Mouse (Mus musculus): ENCODE results near the gene Psmd7.
A peak's percentile ranks its signal among the peaks of the same experiment; 100 is the strongest.
"Not testable (repeated sequence)": the region's sequence is repeated elsewhere in the genome, so short reads cannot be mapped to it uniquely, and the experiment has no call there.

Psmd7 gene

DNA sequence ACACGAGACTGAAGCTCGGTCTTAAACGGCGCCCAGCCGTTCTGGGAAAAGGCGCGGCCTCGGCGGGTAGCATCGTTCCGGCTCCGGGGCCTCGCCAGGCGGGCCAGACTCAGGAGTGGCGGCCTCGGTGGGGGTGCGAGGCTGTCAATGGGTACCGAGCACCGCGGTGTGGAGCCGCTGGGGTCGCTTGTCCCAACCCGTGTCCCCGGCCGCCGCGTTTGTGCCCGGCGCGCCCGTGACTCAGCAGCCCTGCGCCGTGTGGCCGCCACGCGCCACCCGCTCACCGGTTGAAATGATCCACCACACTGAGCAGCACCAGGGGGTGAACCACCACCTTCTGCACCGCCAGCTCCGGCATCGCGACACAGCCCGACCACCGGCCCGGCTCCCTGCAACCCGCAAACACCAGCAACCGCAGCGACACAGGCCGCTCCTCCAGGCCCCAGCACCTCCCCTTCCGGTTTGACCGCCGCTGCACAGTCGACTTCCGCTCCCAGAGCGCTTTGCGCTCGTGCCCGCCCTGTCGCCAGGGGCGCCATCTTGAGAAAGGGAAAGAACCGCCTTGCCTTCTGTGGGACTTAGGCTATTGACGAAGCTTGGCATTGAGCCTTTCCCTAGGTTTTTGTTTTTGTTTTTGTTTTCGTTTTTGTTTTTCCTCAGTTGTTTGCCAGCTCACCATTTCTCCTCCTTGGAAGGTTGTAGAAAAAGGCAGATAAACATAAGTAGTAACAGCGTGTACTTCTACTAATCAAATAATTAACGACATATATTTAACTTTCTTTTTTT lies at the start of gene Psmd7:
TSS of gene Psmd7 (minus strand) at position 470 of the 786 bp plus-strand sequence.
- peak; percentile 94 for DNase-seq

DNA sequence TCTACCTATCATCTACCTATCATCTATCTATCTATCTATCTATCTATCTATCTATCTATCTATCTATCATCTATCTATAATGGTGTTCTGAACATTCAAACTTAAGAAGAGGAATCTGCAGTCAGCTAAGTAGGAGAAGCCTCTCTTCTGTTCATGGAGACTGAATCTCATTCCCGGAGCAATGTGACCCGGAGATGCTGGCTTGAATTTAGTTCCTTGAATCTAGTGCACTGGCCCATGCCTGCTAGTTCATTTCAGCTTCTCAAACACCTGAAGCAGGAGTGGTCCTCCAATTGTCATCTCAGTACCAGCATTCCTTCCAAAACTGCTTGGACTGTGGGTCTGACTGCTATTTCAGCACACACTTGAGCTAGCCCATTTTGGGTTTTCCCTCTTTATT lies 45.5 kb upstream of the Psmd7 start:
- DNase-seq: no peak

DNA sequence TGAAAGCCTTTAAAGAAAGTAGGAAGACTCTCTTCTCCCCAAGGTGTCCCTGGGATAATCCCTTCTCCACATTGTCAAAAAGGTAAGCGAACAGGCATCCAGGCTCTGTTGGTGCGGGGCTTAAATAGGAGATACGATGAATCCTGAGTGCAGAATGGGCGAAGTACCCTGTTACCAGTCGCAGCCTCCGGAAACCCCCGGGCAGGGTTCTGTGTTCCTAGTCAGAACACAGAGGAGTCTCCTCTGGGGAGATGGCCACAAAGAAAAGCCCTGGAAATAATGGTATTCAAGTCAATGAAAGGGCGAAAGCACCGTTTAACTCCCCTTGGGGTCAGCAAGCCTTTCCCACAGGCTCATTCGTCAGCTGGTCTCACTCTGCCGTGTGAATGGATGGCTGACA lies 41.4 kb upstream of the Psmd7 start:
- DNase-seq: no peak

DNA sequence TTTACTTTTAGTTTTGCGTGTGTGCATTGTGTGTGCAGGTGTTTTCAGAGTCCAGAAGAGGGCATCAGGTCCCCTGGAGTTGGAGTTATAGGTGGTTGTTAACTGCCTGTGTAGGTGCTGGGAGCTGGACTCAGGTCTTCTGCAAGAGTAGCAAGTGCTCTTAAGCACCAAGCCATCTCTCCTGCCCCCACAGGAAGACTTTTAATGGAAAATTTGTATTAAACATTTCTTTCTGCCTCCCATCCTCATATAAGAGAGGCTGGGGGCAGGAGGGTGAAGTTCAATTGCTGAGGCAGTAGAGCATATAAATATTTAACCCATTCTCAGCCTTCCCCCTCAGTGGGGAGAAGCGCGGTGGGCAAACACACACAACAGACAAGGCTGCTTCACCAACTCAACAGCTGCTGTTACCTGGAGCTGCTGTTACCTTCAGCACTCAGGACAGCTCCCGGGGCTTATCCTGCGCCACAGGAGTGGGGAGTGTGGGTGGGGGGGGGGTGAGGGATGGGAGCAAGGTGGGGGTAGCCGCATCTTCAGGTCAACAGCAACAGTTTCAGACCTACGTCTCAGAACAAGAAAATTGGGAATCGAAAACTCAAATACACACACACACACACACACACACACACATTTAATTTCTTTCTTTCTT lies 40.4 kb upstream of the Psmd7 start:
- DNase-seq: no peak

DNA sequence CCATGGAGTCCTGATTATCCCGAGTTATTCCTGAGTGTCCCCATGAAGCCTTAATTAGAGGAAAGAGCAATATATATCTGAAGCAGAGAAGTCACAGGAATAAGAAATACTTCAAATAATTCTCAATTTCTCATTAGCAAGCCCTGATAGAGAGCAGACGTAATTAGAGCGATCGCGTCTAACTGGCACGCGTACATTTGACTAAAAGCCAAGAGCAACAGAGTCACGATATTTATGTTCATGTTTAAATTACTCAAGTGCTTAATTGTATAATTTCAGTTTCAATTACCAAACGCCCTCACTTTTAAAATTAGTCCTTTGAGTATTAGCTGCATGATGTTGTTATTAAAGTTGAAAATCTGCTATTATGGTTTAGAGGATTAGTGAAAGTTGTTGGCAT lies 39.6 kb upstream of the Psmd7 start:
- DNase-seq: no peak

DNA sequence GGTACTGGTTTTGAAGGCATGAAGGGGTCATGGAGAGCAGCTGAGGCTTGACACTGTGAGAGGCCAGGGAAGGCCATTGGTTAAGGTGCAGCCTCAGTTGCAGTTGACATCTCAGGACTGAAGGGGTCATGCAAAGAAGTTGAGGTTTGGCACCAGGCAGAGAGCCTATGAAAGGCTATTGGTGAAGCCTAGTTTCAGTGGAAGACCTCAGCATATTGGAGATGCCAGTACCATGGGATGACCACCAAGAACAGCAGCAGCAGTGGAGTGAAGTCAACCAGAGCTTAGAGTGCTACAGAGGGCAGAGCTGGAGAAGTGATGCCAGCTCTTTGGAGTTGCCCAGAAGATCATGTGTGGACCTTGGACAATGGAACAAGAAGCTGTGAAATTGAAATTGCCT lies 36.0 kb upstream of the Psmd7 start:
- DNase-seq: not testable (repeated sequence)

DNA sequence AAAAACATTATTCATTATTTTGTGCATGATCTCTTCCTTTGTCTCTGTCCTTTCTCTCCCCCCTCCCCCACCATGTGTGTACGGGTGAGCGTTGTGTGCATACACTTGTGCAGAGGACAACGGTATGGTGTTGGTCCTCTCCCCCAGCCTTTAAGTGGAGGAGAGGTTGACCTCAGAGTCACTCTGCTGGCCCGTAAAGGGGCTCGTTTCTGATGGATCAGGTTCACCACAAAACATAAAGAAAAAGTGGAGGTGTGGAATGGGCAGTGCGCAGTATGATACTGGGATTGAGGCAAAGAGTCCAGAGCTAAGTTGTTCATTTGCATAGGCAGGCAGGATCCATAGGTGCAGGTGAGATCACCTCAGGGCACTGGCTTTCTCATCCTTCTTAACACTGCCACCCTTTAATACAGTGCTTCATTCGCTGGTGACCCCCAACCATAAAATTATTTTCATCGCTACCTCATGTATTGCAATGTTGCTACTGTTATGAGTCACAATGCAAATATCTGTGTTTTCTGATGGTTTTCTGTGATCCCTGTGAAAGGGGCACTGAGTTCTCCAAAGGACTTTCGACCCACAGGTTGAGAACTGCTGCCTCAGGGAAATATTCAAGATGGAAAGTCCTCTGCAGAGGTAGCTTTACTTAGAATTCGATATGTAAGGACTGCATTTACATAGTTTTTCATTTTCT lies 33.8 kb upstream of the Psmd7 start:
- no peak for DNase-seq

DNA sequence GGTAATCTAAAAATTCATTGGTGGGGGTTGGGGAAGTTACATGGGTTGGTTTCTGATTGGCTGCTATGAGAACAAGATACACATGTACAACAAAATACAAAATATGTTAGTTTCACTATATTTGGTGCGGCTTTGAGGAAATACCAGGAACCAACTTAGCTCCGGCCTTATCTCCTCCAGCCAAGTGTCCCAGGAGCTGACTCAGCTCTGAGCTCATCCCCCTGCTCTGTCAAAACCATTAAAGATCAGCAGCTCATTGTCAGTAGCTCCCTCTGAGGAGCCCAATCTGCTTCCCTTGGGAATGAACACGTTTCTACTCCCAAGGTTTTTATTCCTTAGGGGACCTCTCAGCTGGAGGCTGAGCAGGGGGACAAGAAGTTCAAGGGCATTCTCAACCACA lies 32.9 kb upstream of the Psmd7 start:
- no peak for DNase-seq

DNA sequence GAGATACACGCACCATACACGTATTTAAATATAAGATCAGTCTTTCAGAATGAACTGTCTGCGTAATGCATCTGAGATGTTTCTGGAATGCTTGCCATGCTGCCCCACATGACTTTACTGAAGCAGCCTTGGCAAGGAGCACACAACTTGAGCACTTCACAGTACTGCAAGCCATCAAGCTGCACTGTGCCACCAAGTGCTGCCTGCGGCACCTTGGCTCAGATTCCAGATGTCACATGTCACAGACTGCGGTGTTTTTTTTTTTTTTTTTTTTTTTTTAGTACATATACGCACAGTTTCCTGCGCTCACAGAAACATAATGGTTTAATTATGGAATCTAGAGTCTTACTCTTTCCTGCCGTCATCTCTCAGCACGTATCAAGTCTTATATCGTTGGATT lies 30.2 kb upstream of the Psmd7 start:
- DNase-seq: no peak

DNA sequence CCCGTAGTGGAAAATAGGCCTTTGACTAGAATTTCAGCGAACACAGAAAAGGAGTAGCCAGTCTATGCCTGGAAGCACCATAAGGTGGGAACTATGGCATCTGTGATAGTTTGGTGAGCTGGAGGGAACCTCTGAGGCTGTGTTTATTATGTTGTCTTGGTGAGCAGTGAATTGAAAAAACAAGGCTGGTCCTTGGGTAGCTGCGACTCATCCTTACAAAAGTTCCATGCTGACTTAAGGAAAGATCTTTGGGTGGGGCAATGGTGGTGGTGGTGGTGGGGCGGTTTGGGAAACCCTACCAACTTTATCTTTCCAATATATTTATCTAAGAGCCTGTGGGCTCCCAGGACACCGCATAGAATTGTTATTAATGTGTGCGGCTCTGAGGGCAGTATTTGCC lies 25.1 kb upstream of the Psmd7 start:
- DNase-seq: no peak

DNA sequence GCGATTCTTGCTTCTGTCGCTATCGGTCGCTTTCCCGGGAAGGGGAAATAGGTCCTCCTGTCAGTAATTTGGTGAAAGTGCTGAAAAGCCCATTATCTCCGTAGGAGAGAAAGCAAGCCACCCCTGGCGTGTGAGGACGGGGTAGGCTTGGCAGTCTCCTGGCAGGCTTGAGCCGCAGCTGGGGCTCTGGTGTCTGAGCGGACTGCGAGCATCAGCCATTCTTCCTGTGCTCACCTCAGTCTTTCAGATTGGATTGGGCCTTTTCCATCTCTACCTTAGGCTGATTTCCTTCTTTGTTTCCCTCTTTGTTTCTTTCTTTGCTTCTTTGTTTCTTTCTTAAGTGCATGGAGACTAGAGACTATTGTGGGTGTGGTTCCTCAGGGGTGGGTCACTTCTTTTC lies 22.6 kb upstream of the Psmd7 start:
- no peak for DNase-seq

DNA sequence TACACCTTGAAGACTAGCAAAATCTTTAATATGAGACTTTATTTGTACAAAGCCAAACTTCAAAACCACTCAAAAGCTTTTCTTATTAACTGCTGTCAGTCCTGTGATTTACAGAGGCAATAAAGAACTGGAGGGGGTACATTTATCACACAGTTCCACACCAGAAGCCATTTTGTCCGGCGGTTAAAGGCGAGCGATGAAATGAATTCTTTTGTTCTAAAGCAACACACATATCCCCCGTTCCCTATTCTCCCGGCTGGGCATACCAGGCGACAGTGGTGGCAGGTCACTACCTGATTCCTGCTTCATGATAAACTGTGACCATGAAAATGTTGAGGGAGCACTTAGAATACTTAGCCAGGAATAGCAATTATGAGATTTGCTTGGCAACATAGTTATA lies 20.5 kb upstream of the Psmd7 start:
- no peak for DNase-seq

DNA sequence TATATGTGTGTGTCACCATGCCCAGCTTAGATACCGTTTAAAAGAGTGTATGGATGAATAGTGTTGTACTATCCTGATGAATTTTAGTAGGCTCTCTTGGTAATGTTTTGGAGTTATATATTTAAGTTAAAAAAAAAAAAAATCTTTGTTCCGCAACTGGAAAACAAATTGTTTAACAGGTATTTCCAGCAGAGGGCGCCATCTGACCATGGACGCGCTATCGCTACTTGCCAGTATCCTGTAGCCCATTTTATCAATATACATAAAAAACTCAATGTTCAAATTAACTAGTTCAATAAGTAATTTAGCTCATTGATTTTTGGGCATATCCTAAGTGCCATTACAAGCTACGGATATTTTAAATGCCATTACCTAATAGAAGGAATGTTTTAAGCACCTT lies 14.8 kb upstream of the Psmd7 start:
- DNase-seq: peak; percentile 66

DNA sequence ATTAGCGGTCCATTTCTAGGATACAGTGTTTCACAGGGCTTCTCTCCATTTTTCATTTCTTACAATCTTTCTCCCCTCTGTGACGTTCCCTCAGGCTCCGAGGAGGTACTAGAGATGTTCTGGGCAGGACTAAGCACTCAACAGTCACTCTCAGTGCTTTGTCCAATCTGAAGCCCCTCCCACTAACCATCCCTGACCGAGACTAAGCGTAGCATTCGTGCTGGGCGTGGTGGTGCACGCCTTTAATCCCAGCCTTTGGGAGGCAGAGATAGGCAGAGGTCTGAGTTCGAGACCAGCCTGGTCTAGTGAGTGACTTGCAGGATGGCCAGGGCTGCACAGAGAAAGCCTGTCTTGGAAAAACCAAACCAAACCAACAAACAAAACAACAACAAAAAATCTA lies 11.4 kb upstream of the Psmd7 start:
- no peak for DNase-seq

DNA sequence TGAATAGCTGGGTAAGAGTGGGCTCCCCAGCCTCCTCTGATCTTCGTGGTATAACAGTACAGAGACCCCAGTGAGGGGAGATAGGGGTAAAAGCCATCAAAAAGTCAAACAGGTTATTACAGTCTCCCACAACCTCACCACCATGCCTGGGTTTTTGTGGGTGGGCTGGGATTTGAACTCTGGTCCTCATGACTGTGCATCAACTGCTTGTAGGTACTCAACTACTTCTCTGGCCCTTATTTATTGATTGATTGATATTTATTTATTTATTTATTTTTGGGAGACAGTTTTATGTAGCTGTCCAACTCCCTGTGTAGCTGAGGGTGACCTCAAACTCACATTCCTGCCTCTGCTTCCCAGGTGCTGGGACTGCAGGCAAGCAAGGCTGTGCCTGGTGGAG lies 9.5 kb upstream of the Psmd7 start:
- DNase-seq: no peak

DNA sequence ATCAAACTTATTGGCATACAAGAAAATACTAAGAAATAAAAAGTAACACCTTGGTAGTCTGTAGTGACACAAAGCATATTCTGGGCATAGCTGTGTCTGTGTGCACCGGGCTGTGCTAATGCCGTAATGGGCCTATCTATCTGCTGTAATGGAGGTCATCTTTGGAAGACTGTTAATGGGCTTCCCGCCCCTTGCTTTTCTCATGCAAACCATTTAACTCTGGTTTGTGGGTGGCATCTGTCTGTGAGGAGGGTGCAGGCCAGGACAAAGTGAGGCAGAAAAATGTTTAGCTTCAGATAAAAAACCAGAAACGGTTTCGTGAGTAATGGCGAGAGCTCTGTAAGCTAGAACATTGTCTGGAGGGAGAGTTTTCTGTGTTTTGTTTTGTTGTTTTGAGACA lies 6.6 kb upstream of the Psmd7 start:
- DNase-seq: no peak

DNA sequence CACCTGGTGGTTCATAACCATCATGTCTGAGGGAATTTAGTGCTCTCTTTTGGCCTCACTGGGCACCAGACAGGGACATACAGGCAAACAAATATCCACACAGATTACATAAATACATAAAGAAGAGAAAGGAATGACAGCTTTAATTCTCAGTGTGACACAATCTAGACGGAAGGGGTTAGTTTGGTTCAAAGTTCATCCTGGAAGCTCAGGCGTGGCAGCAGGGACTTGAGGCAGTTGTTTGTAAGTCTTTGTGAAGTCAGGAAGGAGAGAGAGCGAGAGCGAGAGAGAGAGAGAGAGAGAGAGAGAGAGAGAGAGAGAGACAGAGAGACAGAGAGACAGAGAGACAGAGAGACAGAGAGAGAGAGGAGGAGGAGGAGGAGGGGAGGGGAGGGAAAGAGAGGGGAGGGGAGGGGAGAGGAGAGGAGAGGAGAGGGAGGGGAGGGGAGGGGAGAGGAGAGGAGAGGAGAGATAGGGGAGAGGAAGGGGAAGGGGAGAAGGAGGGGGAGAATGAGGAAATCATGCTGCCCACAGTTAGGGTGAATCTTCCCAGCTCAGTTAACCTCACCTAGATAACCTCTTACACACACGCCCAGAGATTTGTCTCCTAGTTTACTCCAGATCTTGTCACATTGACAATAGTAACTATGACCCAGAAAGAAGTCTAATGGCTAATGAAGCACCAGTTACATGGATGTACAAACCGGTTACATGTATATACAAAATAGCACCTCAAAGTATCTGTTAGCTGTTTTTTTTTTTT lies 5.9 kb upstream of the Psmd7 start:
- no peak for DNase-seq

DNA sequence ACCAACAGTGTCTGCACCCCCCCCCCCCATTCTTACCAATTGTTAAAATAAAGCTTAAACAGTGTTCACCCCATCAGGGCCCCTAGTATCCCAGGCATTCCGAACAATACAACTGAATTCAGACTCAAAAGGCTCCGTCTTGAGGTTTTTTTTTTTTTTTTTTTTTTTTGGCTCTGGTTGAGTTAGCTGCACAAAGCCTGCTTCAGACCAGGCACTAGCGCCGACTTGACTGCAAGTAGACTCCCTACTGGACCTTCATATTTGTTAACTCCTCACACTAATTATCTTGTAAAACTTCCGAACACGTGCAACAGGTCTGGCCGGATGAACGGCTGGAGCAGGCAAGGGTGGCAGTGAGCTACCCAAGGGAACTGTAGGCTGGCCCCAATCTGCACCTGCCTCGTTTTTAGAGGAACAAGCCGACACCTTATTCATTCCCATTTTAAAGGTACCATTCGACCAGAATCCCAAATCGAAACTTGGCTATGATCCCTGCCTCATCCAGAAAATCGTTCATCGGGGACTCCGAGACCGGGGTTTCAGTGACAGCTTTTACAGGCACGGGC lies 752 bp downstream of the Psmd7 start:
- no peak for DNase-seq

DNA sequence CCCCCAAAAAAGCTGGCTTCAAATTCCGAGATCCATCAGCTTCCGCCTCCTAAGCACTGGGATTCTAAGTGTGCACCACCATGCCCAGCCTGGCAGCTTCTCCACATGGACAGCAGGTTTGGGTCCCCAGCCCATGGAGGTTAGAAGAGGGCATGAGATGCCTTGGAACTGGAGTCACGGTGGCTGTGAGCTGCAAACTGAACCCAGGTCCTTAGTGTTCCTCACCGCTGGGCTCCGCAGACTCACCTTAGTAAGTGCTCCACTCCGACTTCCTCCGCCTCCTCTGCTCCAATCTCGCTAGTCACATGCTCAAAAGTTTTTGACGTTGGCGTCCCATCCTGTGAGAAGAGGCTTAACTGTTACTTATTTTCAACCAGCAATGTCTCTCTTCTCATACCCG lies 6.1 kb downstream of the Psmd7 start:
- DNase-seq: no peak

DNA sequence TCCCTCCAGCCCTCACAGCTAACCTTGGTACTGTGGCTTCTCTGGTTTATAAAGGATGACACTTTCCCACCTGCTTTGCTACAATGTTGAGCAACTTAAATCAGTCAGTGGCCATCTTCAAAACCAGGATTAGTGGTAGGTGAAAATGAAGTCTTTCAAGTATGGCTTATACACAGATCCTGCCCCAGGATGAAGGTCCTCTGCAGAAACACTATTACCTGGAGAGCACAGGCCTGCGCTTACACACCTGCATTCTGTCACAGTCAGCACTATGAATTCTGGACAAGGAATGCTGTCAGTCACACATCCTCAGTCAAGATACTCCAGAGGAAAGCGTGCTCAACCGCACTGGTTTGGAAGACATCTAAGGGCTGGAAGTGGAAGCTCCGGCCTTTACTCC lies 6.7 kb downstream of the Psmd7 start:
- no peak for DNase-seq

DNA sequence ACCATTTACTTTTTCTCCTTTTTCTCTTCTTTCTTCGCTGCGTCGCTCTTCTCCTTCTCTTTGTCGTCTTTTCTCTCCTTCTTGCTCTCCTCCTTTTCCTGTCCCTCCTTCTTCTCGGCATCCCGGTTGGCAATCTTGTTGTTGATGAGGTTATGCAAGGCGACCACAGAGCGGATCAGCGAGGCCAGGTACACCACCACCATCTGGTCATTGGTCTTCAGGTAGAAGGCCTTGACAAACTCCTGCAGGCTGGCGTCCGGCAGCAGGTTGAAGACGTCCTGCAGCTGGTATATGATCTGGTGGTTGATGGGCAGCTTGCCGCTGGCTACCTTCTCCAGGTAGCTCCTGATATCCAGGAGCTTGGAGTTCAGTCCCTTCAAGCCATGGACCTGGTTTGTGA lies 7.4 kb downstream of the Psmd7 start:
- no peak for DNase-seq

DNA sequence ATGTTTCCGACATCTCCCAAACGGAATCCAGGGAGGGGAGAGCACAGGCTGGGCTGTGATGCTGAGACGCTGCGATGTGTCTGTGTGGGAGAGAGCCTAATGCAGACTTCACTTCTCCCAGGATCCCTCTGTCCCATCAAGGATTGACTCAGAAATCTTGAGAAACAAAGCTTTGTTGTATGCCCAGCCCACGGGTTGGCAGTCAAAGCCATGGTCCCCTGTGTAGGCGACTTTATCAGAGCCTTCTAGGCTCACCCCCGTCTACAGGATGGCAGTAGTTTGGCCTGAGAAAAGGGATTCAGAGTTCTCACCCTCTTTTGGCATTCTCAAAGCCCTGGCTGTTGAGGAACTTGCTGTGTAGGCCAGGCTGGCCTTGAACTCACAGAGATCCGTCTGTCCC lies 9.7 kb downstream of the Psmd7 start:
- no peak for DNase-seq

DNA sequence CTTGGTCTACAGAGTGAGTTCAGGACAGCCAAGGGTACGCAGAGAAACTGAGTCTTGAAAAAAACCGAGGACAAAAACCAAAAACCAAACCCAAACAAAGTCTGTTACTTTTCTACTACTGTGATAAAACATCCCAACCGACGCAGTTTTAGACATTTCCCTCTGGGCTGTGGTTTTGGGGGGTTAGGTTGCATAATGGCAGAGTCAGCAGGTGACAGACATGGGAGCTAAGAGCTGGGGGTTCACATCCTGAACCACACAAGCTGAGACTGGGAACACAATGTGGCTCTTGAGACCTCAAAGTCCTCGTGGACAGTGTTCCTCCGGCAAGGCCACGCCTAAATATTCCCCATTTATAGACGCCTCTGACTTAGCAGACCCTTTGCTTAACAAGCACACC lies 10.1 kb downstream of the Psmd7 start:
- DNase-seq: no peak
